Mouse (Mus musculus) heart, embryonic 12.5 days (tissue): ENCODE data around the gene Cyp2d40. TPM values are rescaled to one million over a fixed set of nuclear protein-coding genes. Genes with fewer than 3 reads are reported as not detected.

ENCODE experiments used
- ATAC-seq: fragments of 200-750 bp; cut with Nextera tagmentation; 2 replicates; pipeline ENCODE4 v1.8.0; 2017; ENCODE audit warnings: moderate TSS enrichment, moderate library complexity; ENCODE audit not compliant: insufficient number of reproducible peaks, low FRiP score
- H3K27ac ChIP-seq: fragments of 300-500 bp; sonication (generic); 2 replicates; pipeline ENCODE4 v1.5.1; 2016; ENCODE audit warnings: mild to moderate bottlenecking, moderate library complexity; ENCODE audit not compliant: poor library complexity, severe bottlenecking
- H3K27me3 ChIP-seq: fragments of 300-500 bp; sonication (generic); replicated peaks from 2 replicates; pipeline ENCODE4 v1.6.1; 2016; ENCODE audit warnings: mild to moderate bottlenecking, moderate library complexity
- H3K36me3 ChIP-seq: fragments of 300-500 bp; sonication (generic); 2 replicates; pipeline ENCODE4 v1.6.1; 2016; ENCODE audit warnings: mild to moderate bottlenecking, moderate library complexity
- H3K4me1 ChIP-seq: fragments of 300-500 bp; sonication (generic); replicated peaks from 2 replicates; pipeline ENCODE4 v1.6.1; 2016; ENCODE audit warnings: mild to moderate bottlenecking
- H3K4me2 ChIP-seq: fragments of 300-500 bp; sonication (generic); 2 replicates; pipeline ENCODE4 v1.6.1; 2016; ENCODE audit warnings: mild to moderate bottlenecking, moderate library complexity
- H3K4me3 ChIP-seq: fragments of 300-500 bp; sonication (generic); 2 replicates; pipeline ENCODE4 v1.5.1; 2016; ENCODE audit warnings: mild to moderate bottlenecking
- H3K9ac ChIP-seq: fragments of 300-500 bp; sonication (generic); 2 replicates; pipeline ENCODE4 v1.6.1; 2016; ENCODE audit warnings: mild to moderate bottlenecking, moderate library complexity
- H3K9me3 ChIP-seq: fragments of 300-500 bp; sonication (generic); replicated peaks from 2 replicates; pipeline ENCODE4 v1.6.1; 2016; ENCODE audit warnings: mild to moderate bottlenecking, moderate library complexity
- WGBS: fragments of 180-500 bp; shearing (Covaris S2); methylation state at CpG from one replicate; pipeline ENCODE4 v1.1.7; 2016; 5-methylcytosine and 5-hydroxymethylcytosine counted together
- polyA plus RNA-seq: library from polyadenylated mRNA; unstranded; fragments of >200 nt; fragmentation: Nextera tagmentation; extraction: Ambion mirVana; gene quantifications from 2 replicates; pipeline ENCODE4 v1.2.1, GENCODE M21; 2016

The Cyp2d40 gene
- not detected in 2 replicates for polyA plus RNA-seq

- H3K9me3 ChIP-seq = no peaks in the 10 kb centered on the region
- no peaks in the 10 kb centered on the region for H3K27me3 ChIP-seq
- no peaks in the 10 kb centered on the region for H3K36me3 ChIP-seq
- no peak within 1 kb of the TSS for H3K4me2 ChIP-seq
- no peak within 1 kb of the TSS for H3K27ac ChIP-seq
- H3K9ac ChIP-seq = no peak within 1 kb of the TSS
- 86% methylated on average over 9 of the region's 9 CpGs for WGBS
- H3K4me3 ChIP-seq = no peak within 1 kb of the TSS
- H3K4me1 ChIP-seq = no peaks in the 10 kb centered on the region
- ATAC-seq = no peak
Observed at GRCm38 (mm10) chr15:82763631-82764420, at the start of gene Cyp2d40. Cyp2d40 (minus strand) TSS chr15:82764183.

DNA sequence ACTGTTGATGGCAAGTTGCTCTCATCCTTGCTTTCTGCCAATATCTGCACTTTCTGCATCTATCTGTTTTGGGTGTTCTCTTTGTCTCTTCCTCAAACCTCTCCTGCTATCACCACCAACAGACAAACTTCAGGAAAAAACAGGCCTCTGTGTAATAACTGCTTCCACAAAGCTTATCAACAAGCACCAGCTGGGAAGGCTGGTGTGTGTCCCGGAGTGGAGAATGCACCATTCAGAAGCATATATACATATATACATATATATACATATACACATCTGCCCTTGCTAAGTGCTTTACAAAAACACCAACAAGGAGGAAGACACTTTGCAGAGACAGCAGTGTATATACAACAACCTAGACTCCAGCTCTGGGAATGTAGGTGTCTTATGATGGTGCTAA lies 46.6 kb upstream of the Cyp2d40 start:
- H3K4me2 ChIP-seq = no peak overlapping the region
- H3K4me3 ChIP-seq = no peak overlapping the region
- H3K36me3 ChIP-seq = peaks cover 26% of the 10 kb centered on the region
- no peaks in the 10 kb centered on the region for H3K9me3 ChIP-seq
- no peak overlapping the region for H3K9ac ChIP-seq
- ATAC-seq = no peak
- 60% methylated on average over 1 of the region's 1 CpGs for WGBS
- no peaks in the 10 kb centered on the region for H3K4me1 ChIP-seq
- H3K27ac ChIP-seq = no peak overlapping the region
- no peaks in the 10 kb centered on the region for H3K27me3 ChIP-seq

- H3K36me3 ChIP-seq = peaks cover 24% of the 10 kb centered on the region
Observed at GRCm38 (mm10) chr15:82809511-82809910, 45.5 kb upstream of the Cyp2d40 start.

GRCm38 (mm10) chr15:82806969-82807763 lies 43.2 kb upstream of the Cyp2d40 start:
- 80% methylated on average over 5 of the region's 5 CpGs for whole genome bisulfite sequencing
- ATAC-seq = no peak
- Histone ChIP-seq H3K27ac (no peak overlapping the region), H3K9me3 (no peaks in the 10 kb centered on the region), H3K36me3 (peaks cover 19% of the 10 kb centered on the region), H3K4me2 (no peak overlapping the region), H3K4me3 (no peak overlapping the region), H3K9ac (no peak overlapping the region), H3K4me1 (no peaks in the 10 kb centered on the region), H3K27me3 (no peaks in the 10 kb centered on the region)

More at GRCm38 (mm10) chr15:82809511-82809910, 45.5 kb upstream of the Cyp2d40 start:
- no peak overlapping the region for H3K9ac ChIP-seq
- H3K27ac ChIP-seq = no peak overlapping the region
- H3K9me3 ChIP-seq = no peaks in the 10 kb centered on the region
- no peaks in the 10 kb centered on the region for H3K4me1 ChIP-seq
- WGBS = 67% methylated on average over 6 of the region's 6 CpGs
- no peak for ATAC-seq
- no peak overlapping the region for H3K4me3 ChIP-seq
- no peaks in the 10 kb centered on the region for H3K27me3 ChIP-seq
- no peak overlapping the region for H3K4me2 ChIP-seq

DNA sequence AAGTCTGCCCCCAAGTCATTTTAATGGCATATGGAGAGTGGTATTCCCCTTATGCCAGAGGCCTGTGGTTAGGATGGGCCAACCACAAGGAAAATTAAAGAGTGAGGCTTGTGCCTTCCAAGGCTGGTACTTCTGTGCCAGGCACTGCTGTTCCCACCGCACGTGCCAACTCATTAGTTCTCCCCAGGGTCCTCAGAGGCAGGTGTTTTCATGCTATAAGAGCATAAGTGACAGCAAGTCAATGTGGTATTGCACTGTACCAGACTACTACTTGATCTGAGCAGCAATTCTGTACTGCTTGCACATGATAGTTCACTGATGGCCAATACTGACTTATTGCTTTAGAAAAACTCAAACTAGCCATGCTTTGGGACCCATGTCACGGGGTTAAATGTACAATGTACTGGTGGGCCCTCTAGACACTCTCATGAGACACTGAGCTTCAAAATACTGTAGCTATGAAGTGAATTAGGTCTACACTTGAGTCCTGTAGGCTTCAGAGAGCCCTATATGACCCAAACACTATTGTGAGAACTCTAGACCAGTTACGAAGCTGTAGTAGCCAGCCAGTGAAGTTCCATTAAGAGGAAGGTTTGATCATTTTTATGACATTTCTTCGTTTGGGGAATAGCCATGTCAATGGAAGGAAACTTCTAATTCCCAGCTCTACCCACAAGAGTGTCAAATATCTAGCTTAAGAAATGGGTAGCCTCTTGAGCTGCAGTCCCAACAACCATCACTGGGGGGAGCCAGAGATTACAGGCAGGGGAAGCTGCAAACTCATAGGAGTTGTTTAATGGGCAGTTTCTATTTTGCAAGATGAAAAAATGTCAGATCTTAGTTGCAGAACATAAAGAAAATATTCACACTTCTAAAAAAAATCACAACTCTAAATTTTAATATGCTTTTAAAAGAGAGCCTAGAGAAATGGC lies 41.0 kb upstream of the Cyp2d40 start:
- no peak overlapping the region for H3K27ac ChIP-seq
- WGBS = 77% methylated on average over 5 of the region's 5 CpGs
- H3K4me3 ChIP-seq = no peak overlapping the region
- no peaks in the 10 kb centered on the region for H3K27me3 ChIP-seq
- no peak overlapping the region for H3K4me2 ChIP-seq
- no peaks in the 10 kb centered on the region for H3K9me3 ChIP-seq
- H3K9ac ChIP-seq = no peak overlapping the region
- no peak for ATAC-seq
- H3K4me1 ChIP-seq = no peaks in the 10 kb centered on the region
- peaks cover 6% of the 10 kb centered on the region for H3K36me3 ChIP-seq

DNA sequence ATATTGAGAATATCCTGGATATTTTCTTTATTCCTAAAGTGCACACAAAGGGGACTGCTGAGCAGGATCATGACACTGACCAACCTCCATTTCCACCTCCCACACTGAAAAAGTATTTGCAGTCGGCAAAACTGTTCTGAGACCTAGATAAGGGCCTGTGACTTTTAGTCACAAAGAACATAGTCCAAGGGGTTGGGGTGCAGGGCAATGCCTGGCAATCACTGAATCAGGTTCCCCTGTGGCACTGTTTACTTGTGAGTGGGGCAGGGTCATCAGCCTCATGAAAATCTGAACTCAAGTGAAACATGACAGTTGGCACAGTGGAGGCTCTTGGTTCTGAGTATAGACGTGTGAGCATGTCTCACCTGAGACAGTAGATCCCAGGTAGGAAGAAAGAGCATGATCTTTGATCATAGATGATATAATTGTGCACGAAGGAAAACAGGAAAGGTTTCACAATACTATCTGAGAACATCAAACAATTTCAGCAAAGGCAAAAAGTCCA lies 32.0 kb upstream of the Cyp2d40 start:
- no peaks in the 10 kb centered on the region for H3K4me1 ChIP-seq
- WGBS = 61% methylated on average over 3 of the region's 3 CpGs
- H3K9ac ChIP-seq = no peak overlapping the region
- H3K36me3 ChIP-seq = no peaks in the 10 kb centered on the region
- no peak for ATAC-seq
- H3K4me2 ChIP-seq = no peak overlapping the region
- H3K4me3 ChIP-seq = no peak overlapping the region
- H3K27ac ChIP-seq = no peak overlapping the region
- no peaks in the 10 kb centered on the region for H3K9me3 ChIP-seq
- 0 out of 2 replicates have a peak, but pooled peaks cover 5% of the 10 kb centered on the region for H3K27me3 ChIP-seq

GRCm38 (mm10) chr15:82794277-82794676 lies 30.3 kb upstream of the Cyp2d40 start, which contains the start of gene Cyp2d26:
Cyp2d26 (minus strand) TSS chr15:82794294.
- H3K4me2 ChIP-seq = no peak within 1 kb of the TSS
- H3K27me3 ChIP-seq = 0 out of 2 replicates have a peak, but pooled peaks cover 5% of the 10 kb centered on the region
- H3K4me1 ChIP-seq = no peaks in the 10 kb centered on the region
- H3K9ac ChIP-seq = no peak within 1 kb of the TSS
- no peaks in the 10 kb centered on the region for H3K9me3 ChIP-seq
- no peaks in the 10 kb centered on the region for H3K36me3 ChIP-seq
- ATAC-seq = no peak
- no peak within 1 kb of the TSS for H3K4me3 ChIP-seq
- WGBS = 86% methylated on average over 5 of the region's 5 CpGs
- H3K27ac ChIP-seq = no peak within 1 kb of the TSS

DNA sequence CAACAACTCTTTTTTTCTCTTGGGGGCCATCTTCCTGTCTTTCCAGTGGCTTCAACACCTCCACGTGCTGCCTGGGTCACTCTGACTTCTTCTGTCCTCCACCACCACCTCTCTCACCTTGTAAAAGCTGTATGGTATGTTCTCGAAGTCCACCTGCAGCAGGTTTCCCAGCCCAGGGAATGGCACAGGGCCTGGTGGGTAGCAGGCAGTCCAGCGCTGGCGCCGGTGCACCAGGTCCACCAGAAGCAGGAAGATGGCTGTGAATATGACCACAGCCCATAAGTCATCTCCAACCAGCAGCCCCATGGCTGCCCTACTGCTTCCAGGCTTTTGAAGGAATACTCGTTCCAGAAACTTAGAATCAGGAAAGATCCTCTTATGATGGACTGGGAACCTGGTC lies 29.9 kb upstream of the Cyp2d40 start:
- Histone ChIP-seq H3K27ac (no peak overlapping the region), H3K4me3 (no peak overlapping the region), H3K36me3 (no peaks in the 10 kb centered on the region), H3K4me2 (no peak overlapping the region), H3K9me3 (no peaks in the 10 kb centered on the region), H3K27me3 (0 out of 2 replicates have a peak, but pooled peaks cover 5% of the 10 kb centered on the region), H3K4me1 (no peaks in the 10 kb centered on the region), H3K9ac (no peak overlapping the region)
- 85% methylated on average over 6 of the region's 6 CpGs for WGBS
- ATAC-seq = no peak

DNA sequence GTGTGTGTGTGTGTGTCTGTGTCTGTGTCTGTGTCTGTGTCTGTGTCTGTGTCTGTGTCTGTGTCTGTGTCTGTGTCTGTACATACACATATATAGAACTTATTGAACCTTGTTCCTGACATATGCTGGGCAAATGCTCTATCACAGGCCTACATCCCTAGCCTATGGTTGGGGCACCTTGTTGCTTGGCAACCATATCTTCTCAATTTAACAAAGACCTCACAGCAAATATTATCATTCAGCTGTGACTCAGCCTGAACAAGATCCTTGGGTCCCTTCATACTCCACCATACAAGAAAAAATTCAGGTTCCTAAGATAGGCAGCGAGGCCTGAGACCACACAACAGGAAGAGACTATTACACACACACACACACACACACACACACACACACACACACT lies 29.5 kb upstream of the Cyp2d40 start:
- H3K27ac ChIP-seq = no peak overlapping the region
- 47% methylated on average over 1 of the region's 1 CpGs for WGBS
- ATAC-seq = no peak

GRCm38 (mm10) chr15:82792566-82792965 lies 28.6 kb upstream of the Cyp2d40 start:
- Histone ChIP-seq H3K4me1 (no peaks in the 10 kb centered on the region), H3K27me3 (0 out of 2 replicates have a peak, but pooled peaks cover 5% of the 10 kb centered on the region), H3K9ac (no peak overlapping the region), H3K36me3 (no peaks in the 10 kb centered on the region), H3K27ac (no peak overlapping the region), H3K9me3 (no peaks in the 10 kb centered on the region), H3K4me3 (no peak overlapping the region), H3K4me2 (no peak overlapping the region)
- 87% methylated on average over 11 of the region's 11 CpGs for WGBS
- no peak; the same call in 1 of the 2 replicates for ATAC-seq

More for the DNA sequence above, 29.5 kb upstream of the Cyp2d40 start:
- Histone ChIP-seq H3K9ac (no peak overlapping the region), H3K4me1 (no peaks in the 10 kb centered on the region), H3K4me3 (no peak overlapping the region), H3K27me3 (0 out of 2 replicates have a peak, but pooled peaks cover 5% of the 10 kb centered on the region), H3K9me3 (no peaks in the 10 kb centered on the region), H3K4me2 (no peak overlapping the region), H3K36me3 (no peaks in the 10 kb centered on the region)
